Mouse (Mus musculus) left cerebral cortex, postnatal 36 days (tissue): ENCODE results near the gene Gm14569. TPM values are rescaled to one million over a fixed set of nuclear protein-coding genes. Genes with fewer than 3 reads are reported as not detected.

ENCODE experiments used
- DNase-seq, 2 experiments: peaks; one replicate each; pipeline ENCODE4 v3.0.0; 2021 to 2022; ENCODE audit warnings: low spot score in 2 of 2, mixed read lengths in 1 of 2
- intact Hi-C: fragments of 180-260 bp; cut with DNase I; formaldehyde crosslinking; loops from one replicate; pipeline ENCODE4 v1.15.1; 2025
- microRNA-seq: library from miRNA; unstranded; fragments of <30 nt; microRNA quantifications from one replicate; pipeline ENCODE4 v1.2.0, GENCODE M21; 2022
- total RNA-seq, 2 experiments: library from RNA; stranded (reverse); gene quantifications; 2 replicates each; pipeline ENCODE4 v1.2.3; 2021

Gene Gm14569
- total RNA-seq, 2 experiments from 2014 or later, result not detected

GRCm38 (mm10) chrX:36385340-36385739 is 106.3 kb downstream of the Gm14569 start:
- no peak for DNase-seq
- intact Hi-C loops, result no loop called here

Small RNA genes within 50 kb of the gene (microRNA-seq; reads per million reads assigned to microRNA genes)
- not detected for gene Gm44485

Other genes with a start within 250 kb of the Gm14569 start
- gene Lonrf3, start 163.5 kb downstream of the Gm14569 start, total RNA-seq, result 10 to 100 TPM; 10.7 to 20.1 TPM
- not detected for gene Gm6268, start 90.5 kb downstream of the Gm14569 start, total RNA-seq
- gene Pgrmc1, start 106.4 kb upstream of the Gm14569 start, total RNA-seq, result 100 to 1,000 TPM; 279 to 291 TPM
- gene Akap17b, start 153.6 kb upstream of the Gm14569 start, total RNA-seq, result 10 to 100 TPM; 10.4 to 11.9 TPM